Mouse (Mus musculus): ENCODE data around the gene Hsd17b14.

Hsd17b14 gene

GRCm38 (mm10) chr7:45529461-45529860, 25.2 kb upstream of the Hsd17b14 start:
- no peak for DNase-seq (ENCODE audit: low spot score in 2 of 2)

- DNase-seq (ENCODE audit: low spot score in 2 of 2): no peak
These were observed 24.1 kb upstream of the Hsd17b14 start for GRCm38 (mm10) chr7:45530643-45531042.

DNA sequence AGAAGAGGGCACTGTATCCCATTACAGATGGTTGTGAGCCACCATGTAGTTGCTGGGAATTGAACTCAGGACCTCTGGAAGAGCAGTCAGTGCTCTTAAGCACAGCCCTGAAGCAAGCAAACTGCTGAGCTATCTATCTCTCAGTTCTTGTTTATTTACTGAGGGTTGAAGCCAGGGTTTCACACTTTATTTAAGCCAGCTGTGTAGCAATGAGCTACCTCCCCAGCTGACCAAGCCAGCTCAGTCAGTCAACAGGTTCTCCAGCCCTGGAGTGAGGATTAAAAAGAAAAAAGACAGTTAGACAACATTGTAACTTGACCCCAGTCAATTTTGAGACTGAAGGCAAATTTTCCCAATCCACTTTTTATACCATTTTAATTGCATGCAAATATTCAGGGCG, 19.0 kb upstream of the Hsd17b14 start:
- no peak for DNase-seq (ENCODE audit: low spot score in 2 of 2)

DNA sequence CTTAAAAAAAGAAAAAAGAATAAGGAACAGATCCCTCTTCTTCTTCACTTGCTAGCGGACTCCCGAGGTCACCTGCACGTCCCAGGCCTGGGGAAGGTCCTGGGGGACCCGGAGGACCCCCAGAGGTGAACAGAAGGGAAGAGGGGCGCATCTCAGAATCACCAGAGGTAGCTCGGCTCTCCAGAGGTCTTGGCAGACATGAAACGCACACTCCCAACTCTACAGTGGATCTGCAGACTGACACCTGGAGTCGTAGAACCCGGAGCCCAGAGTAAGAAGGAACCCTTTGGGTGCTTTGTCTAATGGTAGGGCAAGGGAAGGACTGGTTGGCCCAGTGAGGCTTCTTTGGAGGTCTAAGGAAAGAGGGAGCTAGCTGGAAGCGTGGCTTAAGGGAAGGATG, 17.1 kb upstream of the Hsd17b14 start:
- DNase-seq (ENCODE audit: low spot score in 2 of 2): no peak

- peak in 1 of 2 experiments; percentile 38 for DNase-seq (ENCODE audit: low spot score in 2 of 2)
These were observed 16.3 kb upstream of the Hsd17b14 start for GRCm38 (mm10) chr7:45538163-45539041.

GRCm38 (mm10) chr7:45539095-45539494, 15.6 kb upstream of the Hsd17b14 start:
- no peak for DNase-seq (ENCODE audit: low spot score in 2 of 2)

GRCm38 (mm10) chr7:45540213-45540612, 14.5 kb upstream of the Hsd17b14 start:
- DNase-seq (ENCODE audit: low spot score in 2 of 2): no peak

- no peak for DNase-seq (ENCODE audit: low spot score in 2 of 2)
These were observed 10.2 kb upstream of the Hsd17b14 start for GRCm38 (mm10) chr7:45544525-45544924.

DNA sequence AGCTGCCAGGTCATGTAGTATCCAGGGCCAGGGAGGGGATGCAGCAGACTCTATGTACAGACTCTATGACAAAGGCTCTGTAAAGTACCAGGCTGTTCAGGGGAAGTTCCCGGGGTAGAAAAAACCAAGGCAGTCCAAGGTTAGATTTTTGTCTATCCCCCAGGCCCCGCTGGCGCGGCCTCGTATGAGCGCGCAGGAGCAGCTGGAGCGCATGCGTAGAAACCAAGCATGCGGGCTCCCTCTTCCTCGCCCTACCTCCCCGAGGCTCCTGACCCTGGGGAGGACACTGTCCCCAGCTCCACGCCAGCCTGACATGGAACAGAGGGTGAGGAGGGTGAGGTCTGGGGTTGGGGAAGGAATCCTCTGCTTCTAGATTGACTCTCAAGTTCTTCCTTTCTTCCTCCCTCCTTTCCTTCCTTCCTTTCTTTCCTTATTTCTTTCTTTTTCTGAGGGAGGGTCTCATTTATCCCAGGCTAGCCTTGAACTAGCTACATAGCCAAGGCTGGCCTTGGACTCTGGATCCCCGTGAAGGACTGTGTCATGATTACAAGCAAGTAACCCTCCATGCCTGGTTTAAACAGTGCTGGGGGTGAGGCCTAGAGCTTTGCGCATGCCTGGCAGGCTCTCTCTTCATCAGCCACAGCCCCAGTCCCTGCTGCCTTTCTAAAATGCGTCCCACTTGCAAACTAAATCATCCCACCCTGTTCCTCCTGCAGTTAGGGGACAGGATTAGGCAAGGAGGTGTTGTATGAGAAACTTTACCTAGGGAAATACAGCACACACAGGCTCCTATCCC, 4.9 kb upstream of the Hsd17b14 start:
- DNase-seq (ENCODE audit: low spot score in 2 of 2): no peak

DNA sequence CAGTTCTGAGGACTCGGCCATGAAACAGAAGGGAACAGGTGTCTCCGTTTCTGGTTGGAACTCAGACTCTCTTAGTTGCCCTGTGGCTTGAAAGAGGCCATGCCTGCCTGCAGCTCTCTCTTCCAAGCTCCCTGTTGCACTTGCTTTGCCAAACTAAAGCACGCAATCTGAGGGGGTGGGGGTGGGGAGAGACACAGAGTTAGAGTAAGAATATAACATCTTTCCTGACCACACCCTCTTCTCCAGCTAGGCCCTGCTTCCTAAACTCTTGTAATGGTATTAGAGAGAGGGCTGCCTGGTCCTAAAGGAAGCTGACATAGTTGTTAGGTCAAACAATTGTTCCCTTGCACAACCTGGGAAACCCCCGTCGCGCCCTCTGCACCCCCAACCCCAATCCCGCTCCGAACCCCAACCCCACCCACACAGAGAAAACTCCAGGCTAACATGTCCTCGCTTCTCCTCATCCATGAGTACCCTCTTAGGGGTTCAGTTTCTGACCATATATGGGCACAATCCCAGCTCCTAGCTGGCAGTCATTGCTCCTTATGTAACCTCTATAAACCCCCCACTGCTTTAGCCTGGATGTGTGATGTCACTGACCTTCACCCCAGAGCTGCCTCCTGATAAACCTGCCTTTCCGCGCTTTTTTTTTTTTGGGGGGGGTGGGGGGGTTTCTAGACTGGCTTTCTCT, 3.7 kb upstream of the Hsd17b14 start:
- no peak for DNase-seq (ENCODE audit: low spot score in 2 of 2)

- no peak for DNase-seq (ENCODE audit: low spot score in 2 of 2)
These were observed 3.2 kb upstream of the Hsd17b14 start for GRCm38 (mm10) chr7:45551512-45551883.

DNA sequence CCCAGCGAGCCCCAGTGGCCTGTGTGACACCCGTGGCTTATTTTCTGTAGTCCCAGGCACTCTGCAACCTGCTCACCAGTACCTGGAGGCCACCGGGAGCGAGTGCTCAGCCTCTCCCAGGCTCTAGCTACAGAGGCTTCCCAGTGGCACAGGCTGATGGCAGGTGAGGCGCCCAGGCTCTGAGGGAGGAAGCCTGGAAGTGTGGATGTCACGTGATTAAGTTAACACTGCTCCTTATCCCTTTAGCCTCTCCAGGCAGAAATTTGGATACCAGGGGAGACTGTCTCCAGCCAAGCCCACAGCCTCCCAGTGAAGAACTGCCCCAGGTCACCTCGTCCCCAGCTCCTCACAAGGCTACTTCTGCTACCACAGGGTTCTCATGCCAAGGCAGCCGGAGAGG, 1.2 kb upstream of the Hsd17b14 start:
- no peak for DNase-seq (ENCODE audit: low spot score in 2 of 2)

- no peak for DNase-seq (ENCODE audit: low spot score in 2 of 2)
These were observed 703 bp upstream of the Hsd17b14 start for GRCm38 (mm10) chr7:45553990-45554389.

GRCm38 (mm10) chr7:45555787-45556186, 1.1 kb downstream of the Hsd17b14 start:
- DNase-seq (ENCODE audit: low spot score in 2 of 2): peak in 1 of 2 experiments; percentile 62

GRCm38 (mm10) chr7:45558907-45559306, 4.2 kb downstream of the Hsd17b14 start:
- DNase-seq (ENCODE audit: low spot score in 2 of 2): no peak

DNA sequence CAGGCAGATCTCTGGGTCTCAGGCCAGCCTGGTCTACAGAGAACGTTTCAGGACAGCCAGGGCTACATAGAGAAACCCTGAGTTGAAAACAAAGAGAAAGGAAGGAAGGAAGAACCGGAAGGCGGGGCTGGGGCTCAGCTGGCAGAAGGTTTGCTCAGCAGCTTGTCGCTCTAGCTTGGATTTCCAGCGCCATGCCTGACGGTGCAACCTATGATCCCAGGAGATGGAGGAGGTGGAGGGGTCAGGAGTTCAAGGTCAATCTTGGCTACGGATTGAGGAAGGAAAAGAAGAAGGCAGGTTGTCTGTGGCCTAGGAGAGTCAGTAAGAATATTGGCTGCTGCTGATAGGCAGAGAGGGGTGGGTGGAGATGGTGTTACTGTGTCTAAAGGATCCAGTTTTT, 5.5 kb downstream of the Hsd17b14 start:
- DNase-seq (ENCODE audit: low spot score in 2 of 2): no peak

- DNase-seq (ENCODE audit: low spot score in 2 of 2): peak; percentile 58 to 77
These were observed 6.3 kb downstream of the Hsd17b14 start for GRCm38 (mm10) chr7:45560843-45561623.

DNA sequence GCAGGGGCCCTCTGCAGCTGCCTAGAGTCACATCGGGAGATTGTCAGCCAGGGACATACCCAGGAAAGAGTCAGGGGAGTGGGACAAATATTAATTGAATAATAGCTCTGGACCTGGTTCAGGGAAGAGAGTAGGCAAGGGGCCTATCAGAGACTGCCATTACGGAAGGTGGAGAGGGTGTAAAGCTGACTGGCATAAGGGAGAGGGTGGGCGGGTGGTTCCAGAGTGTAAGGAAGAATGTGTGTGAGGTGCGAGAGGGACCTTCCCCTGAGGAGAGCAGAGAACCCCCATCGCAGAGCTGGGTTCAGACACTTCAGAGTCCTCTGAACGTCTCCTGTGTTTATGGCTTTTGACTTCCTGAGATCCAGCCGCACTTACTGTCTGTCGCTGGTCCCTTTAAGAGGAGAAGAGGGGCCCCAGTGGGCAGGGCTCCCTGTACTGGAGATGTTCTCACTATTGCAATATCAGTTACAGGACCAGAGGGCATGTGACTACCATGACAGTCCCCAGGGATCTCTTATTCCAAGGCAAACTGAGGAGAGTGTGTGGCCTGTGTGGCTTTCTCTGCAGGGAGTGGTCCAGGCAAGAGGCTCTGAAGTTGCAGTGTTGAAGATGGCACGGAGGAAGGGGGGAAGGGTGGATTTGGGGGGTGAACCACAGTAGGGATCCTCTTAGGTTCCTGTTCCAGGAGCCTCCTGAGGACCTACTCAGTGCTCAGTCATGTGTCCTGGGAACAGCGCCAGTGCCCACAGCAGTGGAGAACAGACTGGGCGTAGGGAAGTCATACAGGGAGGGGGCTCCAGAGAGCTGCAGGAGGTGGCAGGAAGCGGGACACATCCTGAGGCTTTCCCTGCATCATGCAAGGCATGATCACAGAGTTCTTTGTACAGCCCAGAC, 7.2 kb downstream of the Hsd17b14 start:
- DNase-seq (ENCODE audit: low spot score in 2 of 2): no peak

DNA sequence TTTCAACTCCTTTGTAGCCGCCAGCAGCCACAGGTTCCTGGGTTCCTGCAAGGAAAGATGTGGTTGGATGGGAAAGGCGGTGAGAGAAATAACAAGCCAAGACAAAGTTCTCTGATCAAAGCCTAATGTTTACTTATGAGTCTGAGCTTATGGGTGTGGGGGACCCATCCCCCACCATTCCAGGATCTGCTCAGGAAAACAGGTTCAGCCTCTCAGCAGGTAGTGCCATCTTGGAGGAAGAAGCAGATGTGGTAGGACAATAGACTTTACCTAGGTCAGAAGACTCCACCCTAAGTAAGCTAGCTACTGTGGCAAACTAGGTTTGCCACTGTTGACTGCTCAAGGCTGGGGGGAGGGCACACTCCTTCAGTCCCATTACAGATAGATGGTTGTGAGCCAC, 10.1 kb downstream of the Hsd17b14 start:
- no peak for DNase-seq (ENCODE audit: low spot score in 2 of 2)

- DNase-seq (ENCODE audit: low spot score in 2 of 2): no peak
These were observed 10.8 kb downstream of the Hsd17b14 start for GRCm38 (mm10) chr7:45565446-45565845.
